21 mouse cellular contexts compared by ENCODE assay signal in the genomic region with DNA sequence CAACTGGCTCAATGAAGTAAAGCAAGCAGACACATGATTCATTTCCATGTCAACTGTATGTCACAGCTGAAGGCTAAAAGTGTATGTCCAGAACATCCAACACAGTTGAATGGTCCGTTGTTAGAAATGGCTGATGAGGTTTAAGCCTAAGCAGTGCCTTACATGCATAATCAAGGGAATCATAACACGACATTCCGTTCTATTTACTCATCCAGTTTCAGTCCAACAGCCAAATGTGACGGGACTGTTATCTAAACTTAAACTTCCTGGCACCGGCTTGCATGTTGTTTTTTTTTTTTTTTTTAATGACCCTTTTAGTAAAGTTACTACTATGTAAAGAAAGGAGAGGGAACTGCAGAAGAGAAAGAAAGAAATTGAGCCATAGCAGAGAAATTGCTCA.
DNase-seq lines count a peak whose midpoint lies in the region; ATAC-seq and TF ChIP-seq lines count a peak whose summit lies in the region.
"Had no signal": no experiment of that assay in that cellular context is flagged by ENCODE, and none has a peak within 500 bp of the region (broad histone marks: within the 10 kb centered on the region; RNA-seq: fewer than 3 reads in every experiment).

No protein-coding gene starts in this region.

- 67% methylated on average over 5 of the region's 5 CpGs for WGBS in embryonic facial prominence, embryonic 14.5 days
- 78% methylated on average over 5 of the region's 5 CpGs for WGBS in embryonic facial prominence, embryonic 10.5 days
- WGBS in heart, embryonic 15.5 days = 24% methylated on average over 5 of the region's 5 CpGs
- WGBS in lung, embryonic 14.5 days = 38% methylated on average over 5 of the region's 5 CpGs

- H3K36me3 ChIP-seq in embryonic facial prominence, embryonic 14.5 days (ENCODE audit: control insufficient read depth, insufficient read depth, low read length) = no peaks in the 10 kb centered on the region
- H3K36me3 ChIP-seq in embryonic facial prominence, embryonic 10.5 days (replicated peaks) = no peaks in the 10 kb centered on the region
- peaks cover 12% of the 10 kb centered on the region for H3K36me3 ChIP-seq in heart, embryonic 15.5 days
- no peaks in the 10 kb centered on the region for H3K36me3 ChIP-seq in lung, embryonic 14.5 days (ENCODE audit: insufficient read depth)
- H3K36me3 ChIP-seq: embryonic facial prominence, embryonic 12.5 days; forebrain, embryonic 12.5 days; hindbrain, embryonic 15.5 days had no signal

- no peak for ATAC-seq in embryonic facial prominence, embryonic 14.5 days (ENCODE audit: low read depth)
- no peak; the same call in 1 of the 2 replicates for ATAC-seq in heart, embryonic 15.5 days (replicated peaks; ENCODE audit: insufficient number of reproducible peaks, insufficient read depth, low FRiP score, low read depth)
- 0 out of 2 replicates have a peak, but pooled peaks have one; percentile 41 for ATAC-seq in lung, embryonic 14.5 days (ENCODE audit: insufficient read depth)
- ATAC-seq in inflammation-experienced regulatory T-cells, adult 6 months = no peak
- ATAC-seq: forebrain, embryonic 16.5 days; intestine, postnatal 0 days had no signal

- no peaks in the 10 kb centered on the region for H3K4me1 ChIP-seq in embryonic facial prominence, embryonic 14.5 days (ENCODE audit: control insufficient read depth, insufficient read depth, low read length)
- no peaks in the 10 kb centered on the region for H3K4me1 ChIP-seq in embryonic facial prominence, embryonic 10.5 days
- H3K4me1 ChIP-seq in heart, embryonic 15.5 days (replicated peaks) = peaks cover 10% of the 10 kb centered on the region
- no peaks in the 10 kb centered on the region for H3K4me1 ChIP-seq in lung, embryonic 14.5 days (ENCODE audit: insufficient read depth)
- H3K4me1 ChIP-seq: embryonic facial prominence, embryonic 12.5 days; forebrain, embryonic 12.5 days; hindbrain, embryonic 15.5 days had no signal

- no peak for TF ChIP-seq CTCF in lung, embryonic 14.5 days (IDR thresholded peaks at IDR 0.05; ENCODE audit: low read depth)

- no peak overlapping the region for H3K4me2 ChIP-seq in embryonic facial prominence, embryonic 14.5 days (ENCODE audit: low read depth, low read length)
- H3K4me2 ChIP-seq in heart, embryonic 15.5 days = no peak overlapping the region
- no peak overlapping the region for H3K4me2 ChIP-seq in lung, embryonic 14.5 days
- H3K4me2 ChIP-seq: embryonic facial prominence, embryonic 12.5 days; forebrain, embryonic 12.5 days; hindbrain, embryonic 15.5 days had no signal

- peak; percentile 7 for DNase-seq in embryonic facial prominence, embryonic 14.5 days (ENCODE audit: low spot score)
- no peak for DNase-seq in embryonic facial prominence, embryonic 10.5 days (ENCODE audit: low spot score)
- DNase-seq in heart, postnatal 14 days = no peak
- DNase-seq in lung, embryonic 14.5 days = peak; percentile 59
- no peak for DNase-seq in lung, postnatal 4 days
- DNase-seq in adipocyte (ENCODE audit: low spot score) = peak; percentile 11
- DNase-seq: adrenal gland, postnatal 10 days; cerebellum, adult 11 months; cerebellum, adult 8-10 months; cerebellum, postnatal 14 days; embryo, embryonic 11 days; gastrocnemius, postnatal 10 days; heart, adult 2 months had no signal

- H3K27ac ChIP-seq in embryonic facial prominence, embryonic 14.5 days (replicated peaks; ENCODE audit: low read depth, low read length) = no peak overlapping the region
- no peak overlapping the region for H3K27ac ChIP-seq in embryonic facial prominence, embryonic 10.5 days (replicated peaks)
- H3K27ac ChIP-seq in heart, embryonic 15.5 days = peak overlapping the region; percentile 37; the same call in 1 of the 2 replicates
- H3K27ac ChIP-seq in lung, embryonic 14.5 days (ENCODE audit: low read depth) = no peak overlapping the region
- H3K27ac ChIP-seq: embryonic facial prominence, embryonic 12.5 days; forebrain, embryonic 12.5 days; heart, adult 2 months; hindbrain, embryonic 15.5 days had no signal

- no peaks in the 10 kb centered on the region for H3K9me3 ChIP-seq in embryonic facial prominence, embryonic 14.5 days (ENCODE audit: control insufficient read depth, low read length)
- no peaks in the 10 kb centered on the region for H3K9me3 ChIP-seq in embryonic facial prominence, embryonic 10.5 days
- H3K9me3 ChIP-seq in heart, embryonic 15.5 days (replicated peaks) = no peaks in the 10 kb centered on the region
- H3K9me3 ChIP-seq in lung, embryonic 14.5 days (ENCODE audit: low read depth, low read length) = no peaks in the 10 kb centered on the region
- H3K9me3 ChIP-seq: embryonic facial prominence, embryonic 12.5 days; forebrain, embryonic 12.5 days; hindbrain, embryonic 15.5 days had no signal

- H3K27me3 ChIP-seq in embryonic facial prominence, embryonic 14.5 days (replicated peaks; ENCODE audit: control insufficient read depth, insufficient read depth, low read length) = no peaks in the 10 kb centered on the region
- no peaks in the 10 kb centered on the region for H3K27me3 ChIP-seq in embryonic facial prominence, embryonic 10.5 days (replicated peaks; ENCODE audit: low read depth, poor library complexity, severe bottlenecking)
- H3K27me3 ChIP-seq in heart, embryonic 15.5 days = no peaks in the 10 kb centered on the region
- no peaks in the 10 kb centered on the region for H3K27me3 ChIP-seq in lung, embryonic 14.5 days (ENCODE audit: insufficient read depth, low read length)
- H3K27me3 ChIP-seq: CH12.LX; embryonic facial prominence, embryonic 12.5 days; forebrain, embryonic 12.5 days; hindbrain, embryonic 15.5 days had no signal

- no peak overlapping the region for H3K4me3 ChIP-seq in embryonic facial prominence, embryonic 14.5 days (ENCODE audit: low read depth, low read length)
- no peak overlapping the region for H3K4me3 ChIP-seq in embryonic facial prominence, embryonic 10.5 days
- no peak overlapping the region for H3K4me3 ChIP-seq in heart, embryonic 15.5 days
- H3K4me3 ChIP-seq in lung, embryonic 14.5 days (ENCODE audit: low read depth, low read length) = no peak overlapping the region
- H3K4me3 ChIP-seq: embryonic facial prominence, embryonic 12.5 days; forebrain, embryonic 12.5 days; heart, adult 2 months; hindbrain, embryonic 15.5 days had no signal

- no peak overlapping the region for H3K9ac ChIP-seq in embryonic facial prominence, embryonic 14.5 days (ENCODE audit: low read depth, low read length)
- no peak overlapping the region for H3K9ac ChIP-seq in heart, embryonic 15.5 days
- no peak overlapping the region for H3K9ac ChIP-seq in lung, embryonic 14.5 days
- H3K9ac ChIP-seq: embryonic facial prominence, embryonic 12.5 days; forebrain, embryonic 12.5 days; hindbrain, embryonic 15.5 days had no signal

- intact Hi-C loops in heart, postnatal 14 days (cut with DNase I) = no loop called here

Comparison
In these comparisons a context has a peak if more than half of its experiments do, and no peak if none do; other contexts are left out.
1. DNase-seq: peak in embryonic facial prominence, embryonic 14.5 days (single experiment), lung, embryonic 14.5 days (single experiment) and adipocyte (single experiment); none in embryonic facial prominence, embryonic 10.5 days (single experiment), heart, postnatal 14 days (0 of 2) and lung, postnatal 4 days (0 of 2).